Mouse (Mus musculus): ENCODE data around the gene Serpina3b.
"Not testable (repeated sequence)": the region's sequence is repeated elsewhere in the genome, so short reads cannot be mapped to it uniquely, and the experiment has no call there.

Gene Serpina3b

GRCm38 (mm10) chr12:104127696-104128095, at the start of gene Serpina3b:
Gene Serpina3b (plus strand): TSS chr12:104127996.
- DNase-seq: no peak

- DNase-seq: no peak
Observed at GRCm38 (mm10) chr12:104090119-104090518, 37.7 kb upstream of the Serpina3b start.

- no peak for DNase-seq
Observed at GRCm38 (mm10) chr12:104091303-104091702, 36.5 kb upstream of the Serpina3b start.

GRCm38 (mm10) chr12:104100768-104101167, 27.0 kb upstream of the Serpina3b start, which contains the start of gene Serpina5:
Gene Serpina5 (plus strand): TSS chr12:104101113.
- no peak for DNase-seq

- DNase-seq: no peak
Observed at GRCm38 (mm10) chr12:104105847-104106246, 21.9 kb upstream of the Serpina3b start.

- no peak for DNase-seq
Observed at GRCm38 (mm10) chr12:104106919-104107318, 20.9 kb upstream of the Serpina3b start.

- no peak for DNase-seq
Observed at GRCm38 (mm10) chr12:104108507-104108906, 19.3 kb upstream of the Serpina3b start.

GRCm38 (mm10) chr12:104112333-104112732, 15.5 kb upstream of the Serpina3b start, which contains the start of gene Serpina3a:
Gene Serpina3a (plus strand): TSS chr12:104112724.
- not testable (repeated sequence) for DNase-seq

- no peak for DNase-seq
Observed at GRCm38 (mm10) chr12:104114921-104115579, 12.7 kb upstream of the Serpina3b start.

GRCm38 (mm10) chr12:104123097-104123496, 4.7 kb upstream of the Serpina3b start:
- no peak for DNase-seq

GRCm38 (mm10) chr12:104123996-104124395, 3.8 kb upstream of the Serpina3b start:
- no peak for DNase-seq

- DNase-seq: no peak
Observed at GRCm38 (mm10) chr12:104125021-104125560, 2.7 kb upstream of the Serpina3b start.

GRCm38 (mm10) chr12:104131041-104131440, 3.2 kb downstream of the Serpina3b start:
- no peak for DNase-seq

GRCm38 (mm10) chr12:104138216-104138615, 10.4 kb downstream of the Serpina3b start:
- DNase-seq: no peak

GRCm38 (mm10) chr12:104140543-104141103, 12.8 kb downstream of the Serpina3b start:
- no peak for DNase-seq

GRCm38 (mm10) chr12:104141506-104141905, 13.7 kb downstream of the Serpina3b start:
- no peak for DNase-seq

- DNase-seq: no peak
Observed at GRCm38 (mm10) chr12:104142427-104142826, 14.6 kb downstream of the Serpina3b start.

GRCm38 (mm10) chr12:104143286-104143685, 15.5 kb downstream of the Serpina3b start:
- DNase-seq: no peak

GRCm38 (mm10) chr12:104145571-104145970, 17.8 kb downstream of the Serpina3b start:
- DNase-seq: no peak

GRCm38 (mm10) chr12:104151989-104152388, 24.2 kb downstream of the Serpina3b start:
- DNase-seq: no peak

GRCm38 (mm10) chr12:104153041-104153645, 25.3 kb downstream of the Serpina3b start:
- DNase-seq: no peak

GRCm38 (mm10) chr12:104153656-104154055, 25.9 kb downstream of the Serpina3b start, which contains the start of gene Serpina3c:
Gene Serpina3c (minus strand): TSS chr12:104153870.
- DNase-seq: no peak

GRCm38 (mm10) chr12:104174747-104175146, 47.0 kb downstream of the Serpina3b start:
- DNase-seq: no peak

- DNase-seq: no peak
Observed at GRCm38 (mm10) chr12:104175636-104176035, 47.8 kb downstream of the Serpina3b start.

Measured in right cerebral cortex, adult 18-20 months (tissue).